Comparison of ENCODE assay signal across 9 mouse cellular contexts in genomic region chr4:119241664-119242063, GRCm38 (mm10). TPM values are rescaled to one million over a fixed set of nuclear protein-coding genes. Genes with fewer than 3 reads are reported as not detected.
DNase-seq lines count a peak whose midpoint lies in the region; ATAC-seq lines count a peak whose summit lies in the region.
"Had no signal": no experiment of that assay in that cellular context is flagged by ENCODE, and none has a peak within 500 bp of the region (broad histone marks: within the 10 kb centered on the region; RNA-seq: fewer than 3 reads in every experiment).

No protein-coding gene starts in this region.

- WGBS in forebrain, embryonic 13.5 days, result 87% methylated on average over 14 of the region's 14 CpGs
- 91% methylated on average over 14 of the region's 14 CpGs for WGBS in forebrain, embryonic 11.5 days

- no peak for DNase-seq in forebrain, embryonic 11.5 days (ENCODE audit: low spot score)
- DNase-seq in ovary, postnatal 14 days (ENCODE audit: low spot score), result peak; percentile 23
- no peak for DNase-seq in ovary, postnatal 36 days (ENCODE audit: low spot score)
- peak; percentile 29 to 63 for DNase-seq in left cerebral cortex, postnatal 10 days (ENCODE audit: extremely low spot score in 1 of 2, low spot score in 2 of 2)
- DNase-seq in telencephalon, adult 2 months (ENCODE audit: low read depth, low spot score), result peak; percentile 69
- DNase-seq in urinary bladder, adult 2 months (ENCODE audit: low spot score), result no peak
- no peak for DNase-seq in gastrocnemius, postnatal 10 days

- no peak overlapping the region for H3K4me3 ChIP-seq in forebrain, embryonic 13.5 days
- H3K4me3 ChIP-seq in forebrain, embryonic 11.5 days (ENCODE audit: low read depth, low read length), result no peak overlapping the region
- H3K4me3 ChIP-seq: neural tube, embryonic 12.5 days had no signal

- H3K9me3 ChIP-seq in forebrain, embryonic 13.5 days (replicated peaks), result no peaks in the 10 kb centered on the region
- H3K9me3 ChIP-seq in forebrain, embryonic 11.5 days (ENCODE audit: control insufficient read depth, low read length), result no peaks in the 10 kb centered on the region
- H3K9me3 ChIP-seq: neural tube, embryonic 12.5 days had no signal

- H3K4me2 ChIP-seq in forebrain, embryonic 13.5 days, result no peak overlapping the region
- no peak overlapping the region for H3K4me2 ChIP-seq in forebrain, embryonic 11.5 days (ENCODE audit: low read depth, low read length, severe bottlenecking)
- H3K4me2 ChIP-seq: neural tube, embryonic 12.5 days had no signal

- peaks cover 19% of the 10 kb centered on the region for H3K4me1 ChIP-seq in forebrain, embryonic 13.5 days
- H3K4me1 ChIP-seq in forebrain, embryonic 11.5 days (replicated peaks; ENCODE audit: control insufficient read depth, insufficient read depth, low read length), result no peaks in the 10 kb centered on the region

- peaks cover 52% of the 10 kb centered on the region for H3K36me3 ChIP-seq in forebrain, embryonic 13.5 days (ENCODE audit: poor library complexity, severe bottlenecking)
- peaks cover 2% of the 10 kb centered on the region; the same call in 1 of the 2 replicates for H3K36me3 ChIP-seq in forebrain, embryonic 11.5 days (ENCODE audit: control insufficient read depth, insufficient read depth, low read length)

- no peak overlapping the region for H3K27ac ChIP-seq in forebrain, embryonic 13.5 days
- H3K27ac ChIP-seq in forebrain, embryonic 11.5 days (ENCODE audit: low read depth, low read length), result no peak overlapping the region
- H3K27ac ChIP-seq: neural tube, embryonic 12.5 days had no signal

- intact Hi-C loops in left cerebral cortex, postnatal 10 days (cut with DNase I), result no loop called here

- ATAC-seq in forebrain, embryonic 13.5 days, result 0 out of 2 replicates have a peak, but pooled peaks have one; percentile 2
- no peak for ATAC-seq in forebrain, embryonic 11.5 days (replicated peaks; ENCODE audit: low FRiP score)

- H3K9ac ChIP-seq in forebrain, embryonic 13.5 days, result no peak overlapping the region; the same call in 1 of the 2 replicates
- H3K9ac ChIP-seq in forebrain, embryonic 11.5 days (ENCODE audit: low read length), result no peak overlapping the region
- H3K9ac ChIP-seq: neural tube, embryonic 12.5 days had no signal

- no peaks in the 10 kb centered on the region for H3K27me3 ChIP-seq in forebrain, embryonic 13.5 days
- no peaks in the 10 kb centered on the region for H3K27me3 ChIP-seq in forebrain, embryonic 11.5 days (ENCODE audit: control insufficient read depth, insufficient read depth, low read length)
- H3K27me3 ChIP-seq: neural tube, embryonic 12.5 days had no signal

RNA-seq across cellular contexts. Expression of gene P3h1, which starts 8.9 kb away (rescaled TPM):
- polyA plus RNA-seq in forebrain, embryonic 13.5 days (2015; fragmentation: Nextera tagmentation; extraction: Ambion mirVana), result 7.6 and 8.1 TPM in 2 replicates
- 16.8 and 17.8 TPM in 2 replicates for polyA plus RNA-seq in forebrain, embryonic 11.5 days (2014; fragmentation: Nextera tagmentation; extraction: Ambion mirVana)
- 1 to 10 TPM; 8.5 to 8.6 TPM for total RNA-seq in left cerebral cortex, postnatal 10 days (2021)
- 30.1 and 30.6 TPM in 2 replicates for polyA plus RNA-seq in urinary bladder, adult 2 months (2012; rRNA removed)
- total RNA-seq in gastrocnemius, postnatal 10 days (2021), result 10 to 100 TPM; 23.3 to 30.5 TPM

RNA-seq across cellular contexts. Expression of gene AU022252, which starts 9.2 kb away (rescaled TPM):
- polyA plus RNA-seq in forebrain, embryonic 13.5 days (2015; fragmentation: Nextera tagmentation; extraction: Ambion mirVana), result 28.0 and 30.9 TPM in 2 replicates
- 37.3 and 37.8 TPM in 2 replicates for polyA plus RNA-seq in forebrain, embryonic 11.5 days (2014; fragmentation: Nextera tagmentation; extraction: Ambion mirVana)
- 10 to 100 TPM; 32.3 to 35.4 TPM for total RNA-seq in left cerebral cortex, postnatal 10 days (2021)
- polyA plus RNA-seq in urinary bladder, adult 2 months (2012; rRNA removed), result 8.8 TPM in 2 replicates
- 10 to 100 TPM; 19.3 to 21.2 TPM for total RNA-seq in gastrocnemius, postnatal 10 days (2021)

RNA-seq across cellular contexts. Expression of gene Cldn19, which starts 13.6 kb away (rescaled TPM):
- 0.18 TPM in 2 replicates for polyA plus RNA-seq in forebrain, embryonic 13.5 days (2015; fragmentation: Nextera tagmentation; extraction: Ambion mirVana)
- polyA plus RNA-seq in forebrain, embryonic 11.5 days (2014; fragmentation: Nextera tagmentation; extraction: Ambion mirVana), result 0.21 and 0.31 TPM in 2 replicates
- total RNA-seq in left cerebral cortex, postnatal 10 days (2021), result under 1 TPM; 0.16 to 0.47 TPM
- 0.54 and 0.59 TPM in 2 replicates for polyA plus RNA-seq in urinary bladder, adult 2 months (2012; rRNA removed)
- 10 to 100 TPM; 12.8 to 17.0 TPM for total RNA-seq in gastrocnemius, postnatal 10 days (2021)

RNA-seq across cellular contexts. Expression of gene Tmem269, which starts 23.6 kb away (rescaled TPM):
- polyA plus RNA-seq in forebrain, embryonic 13.5 days (2015; fragmentation: Nextera tagmentation; extraction: Ambion mirVana), result not detected in 2 replicates
- polyA plus RNA-seq in forebrain, embryonic 11.5 days (2014; fragmentation: Nextera tagmentation; extraction: Ambion mirVana), result not detected in 2 replicates
- total RNA-seq in left cerebral cortex, postnatal 10 days (2021), result under 1 TPM; 0.28 to 0.30 TPM
- 0.29 and 0.43 TPM in 2 replicates for polyA plus RNA-seq in urinary bladder, adult 2 months (2012; rRNA removed)
- total RNA-seq in gastrocnemius, postnatal 10 days (2021), result not detected

RNA-seq across cellular contexts. Expression of gene Svbp, which starts 46.6 kb away (rescaled TPM):
- 212 and 215 TPM in 2 replicates for polyA plus RNA-seq in forebrain, embryonic 13.5 days (2015; fragmentation: Nextera tagmentation; extraction: Ambion mirVana)
- 146 and 150 TPM in 2 replicates for polyA plus RNA-seq in forebrain, embryonic 11.5 days (2014; fragmentation: Nextera tagmentation; extraction: Ambion mirVana)
- total RNA-seq in left cerebral cortex, postnatal 10 days (2021), result 10 to 100 TPM; 27.9 to 29.7 TPM
- polyA plus RNA-seq in urinary bladder, adult 2 months (2012; rRNA removed), result 48.0 and 51.4 TPM in 2 replicates
- 10 to 100 TPM; 38.2 to 44.7 TPM for total RNA-seq in gastrocnemius, postnatal 10 days (2021)

Comparison
In these comparisons a context has a peak if more than half of its experiments do, and no peak if none do; other contexts are left out.
1. DNase-seq: peak in ovary, postnatal 14 days (single experiment), left cerebral cortex, postnatal 10 days (2 of 2) and telencephalon, adult 2 months (single experiment); none in forebrain, embryonic 11.5 days (single experiment), ovary, postnatal 36 days (single experiment), urinary bladder, adult 2 months (single experiment) and gastrocnemius, postnatal 10 days (single experiment).